Comparison of ENCODE assay signal across 8 mouse cellular contexts in the genomic region with DNA sequence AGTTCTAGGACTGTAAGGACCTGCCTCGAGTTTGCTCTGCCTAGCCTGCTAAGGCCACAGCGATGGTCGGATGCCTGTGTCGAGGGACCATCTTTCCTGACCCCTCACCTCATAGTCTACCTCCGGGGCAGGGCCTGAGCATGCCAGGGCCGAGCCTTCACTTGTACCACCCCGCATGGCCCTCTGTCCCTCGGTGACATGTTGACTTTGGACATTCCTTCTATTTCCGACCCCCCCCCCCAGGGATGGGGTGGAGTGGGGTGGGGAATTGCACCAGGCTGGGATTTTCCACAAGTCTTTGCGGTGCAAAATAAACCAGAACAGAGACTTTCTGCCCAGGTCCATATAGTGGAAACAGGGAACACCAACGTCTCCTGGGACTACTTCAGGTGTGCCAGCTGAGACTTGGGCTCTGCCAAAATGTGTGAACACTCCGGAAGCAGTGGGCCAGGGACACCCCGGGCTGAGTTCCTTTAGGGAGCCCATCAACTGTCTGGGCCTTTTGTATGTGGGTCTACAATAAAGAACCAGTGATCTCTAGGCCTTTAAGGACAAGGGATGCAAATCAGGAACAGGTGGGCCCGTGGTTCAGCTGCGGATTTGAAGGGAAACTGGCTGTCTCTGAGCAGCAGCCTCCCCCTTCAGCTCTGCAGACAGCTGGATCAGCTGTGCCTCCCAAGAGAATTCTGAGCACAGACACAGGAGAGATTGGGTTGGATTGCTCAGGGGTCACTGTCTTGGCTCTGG. TPM values are rescaled to one million over a fixed set of nuclear protein-coding genes. Genes with fewer than 3 reads are reported as not detected.
DNase-seq lines count a peak whose midpoint lies in the region; ATAC-seq and TF ChIP-seq lines count a peak whose summit lies in the region.

No protein-coding gene starts in this region.

- no peaks in the 10 kb centered on the region for H3K9me3 ChIP-seq in forebrain, postnatal 0 days (ENCODE audit: low read length)
- no peaks in the 10 kb centered on the region for H3K9me3 ChIP-seq in liver, postnatal 0 days (ENCODE audit: low read length)

- TF ChIP-seq EP300 in liver, postnatal 0 days (IDR thresholded peaks at IDR 0.05; ENCODE audit: low read depth): no peak

- WGBS in kidney, adult 2 months: 7% methylated on average over 15 of the region's 15 CpGs
- 27% methylated on average over 15 of the region's 15 CpGs for WGBS in forebrain, postnatal 0 days
- 19% methylated on average over 15 of the region's 15 CpGs for WGBS in liver, postnatal 0 days (ENCODE audit: insufficient replicate concordance)

- peak overlapping the region; percentile 78 for H3K4me3 ChIP-seq in kidney, adult 2 months (ENCODE audit: insufficient read depth, low read depth, low read length)
- H3K4me3 ChIP-seq in forebrain, postnatal 0 days (ENCODE audit: low read depth, low read length): peak overlapping the region; percentile 74
- H3K4me3 ChIP-seq in liver, postnatal 0 days (ENCODE audit: low read depth, low read length): peak overlapping the region; percentile 65

- TF ChIP-seq CTCF in kidney, adult 2 months (conservative IDR thresholded peaks at IDR 0.05; ENCODE audit: insufficient read depth, insufficient read length, low read depth, low read length): no peak
- no peak for TF ChIP-seq CTCF in forebrain, postnatal 0 days (IDR thresholded peaks at IDR 0.05; ENCODE audit: low read depth)
- no peak for TF ChIP-seq CTCF in liver, postnatal 0 days (IDR thresholded peaks at IDR 0.05; ENCODE audit: low read depth)

- no peaks in the 10 kb centered on the region for H3K27me3 ChIP-seq in kidney, adult 2 months (replicated peaks; ENCODE audit: control insufficient read depth, insufficient read depth, low read length)
- no peaks in the 10 kb centered on the region for H3K27me3 ChIP-seq in forebrain, postnatal 0 days (ENCODE audit: insufficient read depth, low read length)
- no peaks in the 10 kb centered on the region for H3K27me3 ChIP-seq in liver, postnatal 0 days (ENCODE audit: insufficient read depth, low read length)

- DNase-seq in kidney, adult 2 months: peak; percentile 71
- DNase-seq in kidney, adult 18-20 months: no peak
- DNase-seq in R1 (ENCODE audit: low read depth, low spot score): peak; percentile 25
- no peak for DNase-seq in forebrain, postnatal 0 days
- peak; percentile 33 for DNase-seq in liver, postnatal 0 days
- DNase-seq in gastrocnemius, postnatal 4 days (ENCODE audit: low spot score in 2 of 2): no peak
- no peak for DNase-seq in left cerebral cortex, adult 18-20 months (ENCODE audit: low spot score in 2 of 2)

- peak overlapping the region; percentile 92 for H3K27ac ChIP-seq in kidney, adult 2 months (ENCODE audit: insufficient read depth, low read depth, low read length)
- H3K27ac ChIP-seq in forebrain, postnatal 0 days (ENCODE audit: low read depth, low read length): no peak overlapping the region
- H3K27ac ChIP-seq in liver, postnatal 0 days (ENCODE audit: low read depth): peak overlapping the region; percentile 95

- TF ChIP-seq POLR2A in kidney, adult 2 months (IDR thresholded peaks at IDR 0.05; ENCODE audit: low read depth, low read length): no peak

- no peaks in the 10 kb centered on the region for H3K36me3 ChIP-seq in kidney, adult 2 months (ENCODE audit: control insufficient read depth, insufficient read depth, low read length)
- H3K36me3 ChIP-seq in forebrain, postnatal 0 days (ENCODE audit: insufficient read depth): no peaks in the 10 kb centered on the region
- 0 out of 2 replicates have a peak, but pooled peaks cover 4% of the 10 kb centered on the region for H3K36me3 ChIP-seq in liver, postnatal 0 days (replicated peaks; ENCODE audit: insufficient read depth, low read length)

- H3K4me1 ChIP-seq in kidney, adult 2 months (ENCODE audit: control insufficient read depth, insufficient read depth, low read length): peaks cover 48% of the 10 kb centered on the region
- peaks cover 6% of the 10 kb centered on the region for H3K4me1 ChIP-seq in forebrain, postnatal 0 days (ENCODE audit: insufficient read depth)
- peaks cover 67% of the 10 kb centered on the region for H3K4me1 ChIP-seq in liver, postnatal 0 days (ENCODE audit: insufficient read depth)

- H3K4me2 ChIP-seq in forebrain, postnatal 0 days (ENCODE audit: low read depth): peak overlapping the region; percentile 100
- H3K4me2 ChIP-seq in liver, postnatal 0 days (ENCODE audit: low read depth, low read length): peak overlapping the region; percentile 92

- no peak; the same call in 1 of the 2 replicates for ATAC-seq in forebrain, postnatal 0 days
- peak; percentile 33 for ATAC-seq in liver, postnatal 0 days
- no peak for ATAC-seq in megakaryocyte progenitor cell, adult 5-6 weeks (replicated peaks; ENCODE audit: poor library complexity)

- H3K9ac ChIP-seq in forebrain, postnatal 0 days: peak overlapping the region; percentile 66
- peak overlapping the region; percentile 77 for H3K9ac ChIP-seq in liver, postnatal 0 days (replicated peaks)

RNA-seq across cellular contexts. Expression of a gene that starts 1.1 kb away (rescaled TPM):
- 735 and 1,000 TPM in 2 replicates for polyA plus RNA-seq in kidney, adult 2 months (2012; rRNA removed)
- total RNA-seq in forebrain, postnatal 0 days (2014; rRNA removed): 16.5 and 28.6 TPM in 2 replicates
- 37.0 and 43.1 TPM in 2 replicates for polyA plus RNA-seq in forebrain, postnatal 0 days (2015; fragmentation: Nextera tagmentation; extraction: Ambion mirVana)
- 106 and 118 TPM in 2 replicates for polyA plus RNA-seq in liver, postnatal 0 days (2015; fragmentation: Nextera tagmentation; extraction: Ambion mirVana)
- total RNA-seq in gastrocnemius, postnatal 4 days (2021): 10 to 100 TPM; 23.7 to 26.1 TPM
- 10 to 100 TPM; 19.1 to 20.7 TPM for total RNA-seq in left cerebral cortex, adult 18-20 months (2021)
- total RNA-seq in megakaryocyte progenitor cell, adult 5-6 weeks (2015): 68.2 and 69.6 TPM in 2 replicates
- total RNA-seq in megakaryocyte progenitor cell, adult 5-6 weeks (2017): 38.4 and 38.8 TPM in 2 replicates

RNA-seq across cellular contexts. Expression of a gene that starts 27.4 kb away (rescaled TPM):
- 108 and 124 TPM in 2 replicates for polyA plus RNA-seq in kidney, adult 2 months (2012; rRNA removed)
- total RNA-seq in forebrain, postnatal 0 days (2014; rRNA removed): 14.9 and 15.8 TPM in 2 replicates
- 32.0 TPM in 2 replicates for polyA plus RNA-seq in forebrain, postnatal 0 days (2015; fragmentation: Nextera tagmentation; extraction: Ambion mirVana)
- polyA plus RNA-seq in liver, postnatal 0 days (2015; fragmentation: Nextera tagmentation; extraction: Ambion mirVana): 31.8 and 32.3 TPM in 2 replicates
- 10 to 100 TPM; 54.5 to 62.9 TPM for total RNA-seq in gastrocnemius, postnatal 4 days (2021)
- 1 to 10 TPM; 8.0 to 8.8 TPM for total RNA-seq in left cerebral cortex, adult 18-20 months (2021)
- 20.1 and 27.1 TPM in 2 replicates for total RNA-seq in megakaryocyte progenitor cell, adult 5-6 weeks (2015)
- 22.1 and 30.2 TPM in 2 replicates for total RNA-seq in megakaryocyte progenitor cell, adult 5-6 weeks (2017)

RNA-seq across cellular contexts. Expression of a gene that starts 40.6 kb away (rescaled TPM):
- polyA plus RNA-seq in kidney, adult 2 months (2012; rRNA removed): 2.3 and 2.7 TPM in 2 replicates
- 35.2 and 46.6 TPM in 2 replicates for total RNA-seq in forebrain, postnatal 0 days (2014; rRNA removed)
- 10.7 and 15.2 TPM in 2 replicates for polyA plus RNA-seq in forebrain, postnatal 0 days (2015; fragmentation: Nextera tagmentation; extraction: Ambion mirVana)
- polyA plus RNA-seq in liver, postnatal 0 days (2015; fragmentation: Nextera tagmentation; extraction: Ambion mirVana): 0.13 and 0.15 TPM in 2 replicates
- 10 to 100 TPM; 53.8 to 57.2 TPM for total RNA-seq in gastrocnemius, postnatal 4 days (2021)
- total RNA-seq in left cerebral cortex, adult 18-20 months (2021): 100 to 1,000 TPM; 117 to 130 TPM
- not detected in 2 replicates for total RNA-seq in megakaryocyte progenitor cell, adult 5-6 weeks (2015)
- 0.03 TPM in 1 of 2 replicates, not detected in the other for total RNA-seq in megakaryocyte progenitor cell, adult 5-6 weeks (2017)

Comparison
In these comparisons a context has a peak if more than half of its experiments do, and no peak if none do; other contexts are left out.
1. DNase-seq: peak in kidney, adult 2 months (single experiment), R1 (single experiment) and liver, postnatal 0 days (single experiment); none in kidney, adult 18-20 months (single experiment), forebrain, postnatal 0 days (single experiment), gastrocnemius, postnatal 4 days (0 of 2) and left cerebral cortex, adult 18-20 months (0 of 2).
2. RNA of a gene that starts 40.6 kb away (total RNA-seq): 117 to 130 TPM in left cerebral cortex, adult 18-20 months, 53.8 to 57.2 TPM in gastrocnemius, postnatal 4 days and 35.2 to 46.6 TPM in forebrain, postnatal 0 days; 0.03 TPM in megakaryocyte progenitor cell, adult 5-6 weeks; every median in the first group is over 10 times any median in the second.
3. Peak in every context shown above with its lines, with median percentiles within 50 percentile points of each other: H3K4me3 ChIP-seq.